Mouse (Mus musculus): ENCODE measurements around the gene Dock1. TPM values are rescaled to one million over a fixed set of nuclear protein-coding genes. Genes with fewer than 3 reads are reported as not detected.

Dock1 gene
- total and polyA plus RNA-seq, 3 experiments: not detected

GRCm38 (mm10) chr7:135134619-135135018 lies 464.2 kb downstream of the Dock1 start:
- H3K27me3 ChIP-seq (replicated peaks): no peaks in the 10 kb centered on the region
- H3K4me2 ChIP-seq (ENCODE audit: insufficient read depth, low read depth, poor library complexity, severe bottlenecking): no peak overlapping the region
- DNase-seq (ENCODE audit: extremely low read depth): no peak
- dilution Hi-C loops (cut with MboI; ENCODE audit: extremely low pct_ligation_motif_present, extremely low pct_unique_long_range_greater_than_20kb, low sequenced_read_pairs) (no loop called here), in situ Hi-C loops (cut with MboI; ENCODE audit: low pct_ligation_motif_present, low pct_unique_long_range_greater_than_20kb, low sequenced_read_pairs) (no loop called here)
- no peak overlapping the region for H3K27ac ChIP-seq (ENCODE audit: insufficient read depth, low read depth)
- TF ChIP-seq PAX5 (IDR thresholded peaks at IDR 0.05; ENCODE audit: low read length) (no peak), ELF1 (IDR thresholded peaks at IDR 0.05; ENCODE audit: low read depth, low read length) (no peak), RAD21 (IDR thresholded peaks at IDR 0.05; ENCODE audit: low read depth, low read length) (no peak), MAX (IDR thresholded peaks at IDR 0.05; ENCODE audit: low read length) (no peak), SMC3 (IDR thresholded peaks at IDR 0.05; ENCODE audit: low read depth, low read length) (no peak), JUN (IDR thresholded peaks at IDR 0.05; ENCODE audit: insufficient read depth, low read depth, low read length) (no peak), IRF4 (IDR thresholded peaks at IDR 0.05; ENCODE audit: low read depth, low read length) (no peak), USF2 (conservative IDR thresholded peaks at IDR 0.05; ENCODE audit: low read depth, low read length) (no peak), GABPA (IDR thresholded peaks at IDR 0.05; ENCODE audit: insufficient replicate concordance, low read depth, low read length) (no peak), ZNF384 (IDR thresholded peaks at IDR 0.05; ENCODE audit: low read depth, low read length) (no peak), CTCF (conservative IDR thresholded peaks at IDR 0.05 in 1 of 2, IDR thresholded peaks at IDR 0.05 in 1 of 2; ENCODE audit: low read depth in 2 of 2, low read length in 2 of 2) (no peak), POLR2A (IDR thresholded peaks at IDR 0.05; ENCODE audit: low read depth, low read length) (no peak), ETS1 (conservative IDR thresholded peaks at IDR 0.05; ENCODE audit: low read depth, low read length) (no peak), TBP (conservative IDR thresholded peaks at IDR 0.05; ENCODE audit: low read depth, low read length) (no peak)
- H3K9me3 ChIP-seq (replicated peaks; ENCODE audit: low read length): peaks cover 77% of the 10 kb centered on the region
- no peak overlapping the region for H3K9ac ChIP-seq (ENCODE audit: insufficient read depth, low read depth)
- no peak overlapping the region for H3K4me3 ChIP-seq (replicated peaks in 1 of 3; ENCODE audit: low read depth in 2 of 3, low read length in 2 of 3, poor library complexity in 1 of 3)
- no peaks in the 10 kb centered on the region for H3K4me1 ChIP-seq (ENCODE audit: control insufficient read depth in 1 of 2, insufficient read depth in 2 of 2)
- no peaks in the 10 kb centered on the region for H3K79me2 ChIP-seq (replicated peaks; ENCODE audit: control insufficient read depth, extremely low read depth, insufficient read depth, poor library complexity, severe bottlenecking)
- H3K36me3 ChIP-seq (replicated peaks in 1 of 2; ENCODE audit: control insufficient read depth in 1 of 2, insufficient read depth in 1 of 2, low read length in 1 of 2): no peaks in the 10 kb centered on the region

GRCm38 (mm10) chr7:135139153-135139612 lies 468.7 kb downstream of the Dock1 start:
- dilution Hi-C loops (cut with MboI; ENCODE audit: extremely low pct_ligation_motif_present, extremely low pct_unique_long_range_greater_than_20kb, low sequenced_read_pairs) (no loop called here), in situ Hi-C loops (cut with MboI; ENCODE audit: low pct_ligation_motif_present, low pct_unique_long_range_greater_than_20kb, low sequenced_read_pairs) (no loop called here)
- no peak overlapping the region for H3K27ac ChIP-seq (ENCODE audit: insufficient read depth, low read depth)

More at GRCm38 (mm10) chr7:135139153-135139612, 468.7 kb downstream of the Dock1 start:
- H3K9ac ChIP-seq (ENCODE audit: insufficient read depth, low read depth): no peak overlapping the region
- H3K36me3 ChIP-seq (replicated peaks in 1 of 2; ENCODE audit: control insufficient read depth in 1 of 2, insufficient read depth in 1 of 2, low read length in 1 of 2): no peaks in the 10 kb centered on the region
- TF ChIP-seq E2F4 (IDR thresholded peaks at IDR 0.05; ENCODE audit: insufficient replicate concordance, low read depth, low read length) (no peak), NRF1 (IDR thresholded peaks at IDR 0.05; ENCODE audit: low read depth, low read length) (no peak), ZC3H11A (IDR thresholded peaks at IDR 0.05; ENCODE audit: low read depth, low read length) (no peak), TBP (conservative IDR thresholded peaks at IDR 0.05; ENCODE audit: low read depth, low read length) (no peak), MAFK (IDR thresholded peaks at IDR 0.05; ENCODE audit: insufficient replicate concordance, low read length) (no peak), BHLHE40 (IDR thresholded peaks at IDR 0.05; ENCODE audit: low read depth, low read length) (no peak), ZNF384 (IDR thresholded peaks at IDR 0.05; ENCODE audit: low read depth, low read length) (no peak), HCFC1 (IDR thresholded peaks at IDR 0.05; ENCODE audit: low read depth, low read length) (no peak), USF2 (conservative IDR thresholded peaks at IDR 0.05; ENCODE audit: low read depth, low read length) (no peak), SIN3A (IDR thresholded peaks at IDR 0.05; ENCODE audit: low read length) (no peak), TCF12 (IDR thresholded peaks at IDR 0.05; ENCODE audit: low read depth, low read length) (no peak), MEF2A (IDR thresholded peaks at IDR 0.05; ENCODE audit: borderline replicate concordance, low read depth, low read length) (no peak)
- H3K9me3 ChIP-seq (replicated peaks; ENCODE audit: low read length): peaks cover 72% of the 10 kb centered on the region
- no peaks in the 10 kb centered on the region for H3K4me1 ChIP-seq (ENCODE audit: control insufficient read depth in 1 of 2, insufficient read depth in 2 of 2)
- no peak overlapping the region for H3K4me2 ChIP-seq (ENCODE audit: insufficient read depth, low read depth, poor library complexity, severe bottlenecking)
- no peaks in the 10 kb centered on the region for H3K79me2 ChIP-seq (replicated peaks; ENCODE audit: control insufficient read depth, extremely low read depth, insufficient read depth, poor library complexity, severe bottlenecking)
- no peak for DNase-seq (ENCODE audit: extremely low read depth)
- no peaks in the 10 kb centered on the region for H3K27me3 ChIP-seq (replicated peaks)
- H3K4me3 ChIP-seq (replicated peaks in 1 of 3; ENCODE audit: low read depth in 2 of 3, low read length in 2 of 3, poor library complexity in 1 of 3): no peak overlapping the region

Measured in CH12.LX (cell line).